Mouse (Mus musculus): ENCODE measurements around the gene Rin3.

Gene Rin3

DNA sequence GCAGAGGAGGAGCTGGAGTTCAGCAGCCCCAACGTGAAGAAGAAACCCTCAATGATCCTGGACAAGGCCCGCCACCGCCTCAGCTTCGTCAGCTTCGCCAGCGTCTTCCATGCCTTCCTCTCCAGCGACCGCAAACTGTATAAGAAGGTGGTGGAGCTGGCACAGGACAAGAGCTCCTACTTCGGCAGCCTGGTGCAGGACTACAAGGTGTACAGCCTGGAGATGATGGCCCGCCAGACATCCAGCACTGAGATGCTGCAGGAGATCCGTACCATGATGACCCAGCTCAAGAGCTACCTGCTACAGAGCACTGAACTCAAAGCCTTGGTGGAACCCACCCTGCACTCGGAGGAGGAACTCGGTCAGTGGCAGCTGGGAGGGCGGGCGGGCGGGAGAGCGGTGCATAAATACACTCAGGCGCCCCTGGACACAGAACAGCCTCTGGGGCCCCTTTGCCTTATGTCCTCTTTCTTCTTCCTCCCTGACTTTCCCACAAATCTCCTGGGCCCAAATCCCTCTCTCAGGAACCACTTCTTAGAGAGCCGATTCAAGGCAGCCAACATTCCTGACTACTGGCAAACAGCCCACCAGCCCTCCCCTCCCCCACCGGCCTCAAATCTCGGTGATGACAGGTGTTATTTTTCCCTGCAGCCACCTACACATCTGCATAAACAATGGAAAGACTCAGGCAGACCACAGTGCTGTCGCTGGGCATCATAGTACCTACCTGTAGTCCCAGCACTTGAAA, 86.8 kb downstream of the Rin3 start:
- DNase-seq (ENCODE audit: low read depth, low spot score) = no peak

DNA sequence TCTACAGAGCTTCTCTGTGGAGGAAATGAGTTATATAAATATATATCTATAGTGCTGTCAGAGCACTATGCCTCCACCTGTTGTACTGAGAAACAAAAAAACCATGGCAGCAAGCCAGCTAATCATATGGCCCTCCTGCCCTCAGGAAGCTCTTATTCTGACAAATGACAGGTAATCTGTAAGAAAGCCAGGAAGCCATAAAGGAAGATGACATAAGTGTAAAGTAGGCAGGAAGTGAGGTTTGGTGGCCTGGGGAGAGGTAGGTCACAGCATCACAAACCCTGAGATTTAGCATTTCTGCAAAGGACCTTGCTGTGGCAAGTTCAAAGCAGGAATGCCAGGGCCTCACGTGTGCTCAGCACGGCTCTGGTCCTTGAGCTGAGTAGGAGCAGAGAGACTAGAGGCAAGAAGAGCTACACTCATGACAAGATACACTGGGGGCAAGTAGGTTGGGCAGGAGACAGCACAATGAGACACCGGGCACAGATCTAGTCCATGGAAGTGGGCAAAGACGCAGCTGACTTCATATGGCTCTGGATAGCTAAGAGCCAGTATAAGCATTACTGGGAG, 88.2 kb downstream of the Rin3 start:
- no peak for DNase-seq (ENCODE audit: low read depth, low spot score)

DNA sequence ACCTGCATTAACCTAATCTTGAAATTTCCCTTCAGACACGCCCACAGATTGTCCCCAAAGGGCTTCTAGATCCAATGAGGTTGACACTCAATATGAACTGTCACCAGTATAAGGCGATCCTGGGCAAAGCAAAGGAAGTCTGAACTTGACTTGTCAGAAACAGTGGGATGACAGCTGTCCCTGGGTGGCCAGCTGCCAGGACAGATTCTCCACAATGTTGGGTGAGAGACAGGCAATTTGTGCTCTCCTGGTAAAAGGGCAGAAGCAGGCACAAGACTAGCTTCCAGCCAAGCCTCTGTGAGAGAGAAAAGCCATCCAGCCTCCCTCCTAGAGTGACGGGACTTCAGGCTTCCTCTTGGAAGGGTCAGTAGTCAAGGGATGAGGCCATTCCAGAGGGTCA, 89.5 kb downstream of the Rin3 start:
- no peak for DNase-seq (ENCODE audit: low read depth, low spot score)

DNA sequence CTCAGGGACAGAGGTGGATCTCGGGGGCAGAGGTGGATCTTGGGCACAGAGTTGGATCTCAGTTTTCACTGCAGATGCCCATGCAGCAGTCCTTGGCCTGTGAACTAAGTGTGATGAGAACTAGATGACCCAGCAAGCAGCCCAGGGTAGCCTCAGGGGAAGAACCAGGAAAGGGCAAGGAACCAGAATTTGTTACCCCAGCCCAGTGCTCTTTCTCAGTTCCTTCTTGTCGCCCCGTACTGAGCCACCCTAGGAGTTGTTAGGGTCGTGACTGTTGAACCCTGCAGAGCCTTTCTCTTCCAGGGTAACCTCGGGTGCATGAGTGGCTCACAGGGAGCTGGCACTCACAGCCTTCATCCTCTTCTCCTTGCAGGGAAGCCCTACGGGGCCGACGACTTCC, 99.3 kb downstream of the Rin3 start:
- DNase-seq (ENCODE audit: low read depth, low spot score) = no peak

DNA sequence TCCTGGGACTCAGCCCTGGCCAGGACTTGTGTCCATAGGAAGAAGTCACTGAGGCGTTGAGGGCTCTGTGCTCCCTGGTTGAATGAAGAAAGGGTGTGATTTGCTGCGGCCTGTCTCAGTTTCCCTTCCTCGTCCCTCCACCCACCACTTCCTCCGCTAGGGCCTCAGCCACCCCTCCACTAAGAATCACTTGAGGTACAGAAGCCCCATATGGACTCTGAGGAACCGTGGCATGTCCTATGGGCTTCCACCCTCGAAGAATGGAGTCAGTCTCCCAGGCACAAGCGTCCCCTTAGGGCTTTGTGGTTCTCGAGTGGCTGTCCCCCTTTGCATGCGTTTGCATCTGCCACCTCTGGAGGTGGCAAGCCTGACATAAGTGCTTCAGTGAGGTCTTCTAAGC, 100.4 kb downstream of the Rin3 start:
- DNase-seq (ENCODE audit: low read depth, low spot score) = no peak

DNA sequence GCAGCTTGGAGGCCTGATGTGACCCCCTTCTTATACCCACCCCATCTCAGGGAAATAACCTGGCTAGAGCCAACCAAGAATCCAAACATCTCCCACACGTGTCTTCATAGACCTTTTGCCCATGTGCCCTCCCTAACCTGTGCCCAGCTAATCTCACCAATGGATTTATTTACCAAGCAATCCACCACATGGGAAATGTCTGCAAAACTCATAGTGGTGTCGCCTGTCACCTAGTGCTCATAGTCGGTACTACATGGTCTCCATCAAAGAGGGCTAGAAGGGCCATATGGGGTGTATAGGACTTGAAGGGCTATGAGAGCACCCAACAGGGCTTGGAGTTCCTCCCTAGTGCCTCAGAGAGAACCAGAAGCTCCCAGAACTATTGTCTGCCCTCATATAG, 102.0 kb downstream of the Rin3 start:
- DNase-seq (ENCODE audit: low read depth, low spot score) = peak; percentile 45

DNA sequence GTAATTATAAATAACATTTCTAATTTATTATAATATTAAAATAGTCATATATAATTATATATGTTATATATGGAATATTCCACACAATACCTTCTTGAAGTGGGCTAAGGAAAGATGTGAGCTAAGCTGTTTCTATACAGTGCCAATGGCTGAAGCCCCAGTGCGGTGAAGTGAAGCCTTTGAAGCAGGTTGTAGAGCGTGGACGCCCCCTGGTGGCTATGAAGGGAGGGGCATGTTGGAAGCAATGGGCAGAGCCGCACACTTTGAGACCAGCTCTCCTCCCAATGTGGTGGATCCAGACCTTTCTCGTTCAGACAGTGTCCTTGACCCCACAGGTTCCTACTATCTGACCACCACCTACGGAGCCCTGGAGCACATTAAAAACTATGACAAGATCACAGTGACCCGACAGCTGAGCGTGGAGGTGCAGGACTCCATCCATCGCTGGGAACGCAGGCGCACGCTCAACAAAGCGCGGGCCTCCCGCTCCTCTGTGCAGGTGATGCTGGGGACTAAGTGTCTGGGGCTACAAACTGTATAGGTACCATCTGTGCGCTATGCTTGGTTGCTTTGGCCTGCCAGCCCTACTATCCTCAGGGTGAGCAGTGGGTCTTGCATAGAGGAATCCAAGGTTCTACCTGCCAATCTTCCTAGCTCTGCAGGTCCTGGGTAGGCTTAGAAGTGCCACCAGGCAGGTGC, 104.5 kb downstream of the Rin3 start:
- peak; percentile 65 for DNase-seq (ENCODE audit: low read depth, low spot score)

DNA sequence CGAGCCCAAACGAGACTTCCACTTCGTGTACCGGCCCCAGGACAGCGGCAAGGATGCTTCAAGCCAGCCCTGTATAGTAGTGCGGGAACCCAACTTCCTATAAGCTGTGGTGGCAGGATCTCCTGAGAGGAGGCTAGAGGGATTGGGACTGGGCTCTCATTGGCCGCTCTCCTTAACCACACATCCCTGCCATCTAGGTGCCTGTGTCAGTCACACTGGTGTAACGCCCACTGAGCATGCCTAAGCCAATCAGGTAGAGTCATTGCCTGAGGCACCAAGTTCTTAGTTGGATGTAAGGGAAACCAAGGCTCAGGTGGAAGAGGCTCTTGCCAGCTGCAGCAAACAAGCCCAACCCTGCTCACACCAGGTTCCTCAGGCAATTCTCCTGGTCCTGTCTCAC, 107.2 kb downstream of the Rin3 start:
- no peak for DNase-seq (ENCODE audit: low read depth, low spot score)

DNA sequence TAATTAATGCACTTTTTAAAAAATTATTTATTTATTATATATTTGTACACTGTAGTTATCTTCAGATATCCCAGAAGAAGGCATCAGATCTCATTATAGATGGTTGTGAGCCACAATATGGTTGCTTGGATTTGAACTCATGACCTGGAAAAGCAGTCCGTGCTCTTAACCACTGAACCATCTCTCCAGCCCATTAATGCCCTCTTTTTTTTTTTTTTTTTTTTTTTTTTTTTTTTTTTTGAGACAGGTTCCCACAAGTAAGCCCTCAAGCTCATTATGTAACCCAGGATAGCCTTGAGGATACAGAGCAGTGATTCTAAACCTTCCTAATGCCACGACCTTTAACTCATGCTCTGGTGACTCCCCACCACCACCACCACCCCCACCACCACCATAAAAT, 108.3 kb downstream of the Rin3 start:
- DNase-seq (ENCODE audit: low read depth, low spot score) = no peak

DNA sequence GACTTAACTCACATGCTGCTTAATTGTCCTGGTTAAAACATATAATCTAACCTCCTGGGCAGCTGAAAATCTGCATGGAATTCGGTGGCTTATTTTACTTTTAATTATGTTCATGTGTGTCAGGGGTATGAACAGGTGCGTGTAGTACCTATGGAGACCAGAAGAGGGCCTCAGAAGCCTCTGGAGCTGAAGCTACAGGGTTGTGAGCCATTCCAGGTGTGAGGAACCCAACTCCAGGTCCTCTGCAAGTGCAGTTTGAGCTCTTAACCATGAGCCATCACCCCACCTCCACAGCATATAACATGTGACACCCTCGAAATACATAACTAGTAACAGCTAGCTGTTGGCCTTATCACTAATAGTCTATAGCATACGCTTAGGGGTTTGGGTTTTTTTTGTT, 109.1 kb downstream of the Rin3 start:
- DNase-seq (ENCODE audit: low read depth, low spot score) = no peak

DNA sequence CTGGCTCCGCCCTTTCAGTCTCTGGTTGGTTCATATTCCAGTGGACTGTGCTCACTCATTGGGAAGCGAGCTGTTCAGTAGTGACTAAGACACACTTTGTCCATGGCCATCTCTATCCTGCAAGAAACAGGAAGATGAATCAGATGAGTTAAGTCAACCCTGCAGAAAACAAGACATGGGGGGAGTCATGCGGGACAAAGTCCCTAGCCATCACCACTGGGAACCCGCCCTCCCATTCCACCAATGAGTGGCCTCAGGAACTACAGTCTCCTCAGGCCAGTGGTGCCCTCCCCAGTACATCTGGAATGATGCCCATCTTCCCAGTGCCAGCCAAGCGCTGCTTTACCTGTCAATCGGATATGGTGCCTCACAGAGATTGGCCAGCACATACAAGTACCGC, 111.6 kb downstream of the Rin3 start:
- no peak for DNase-seq (ENCODE audit: low read depth, low spot score)

DNA sequence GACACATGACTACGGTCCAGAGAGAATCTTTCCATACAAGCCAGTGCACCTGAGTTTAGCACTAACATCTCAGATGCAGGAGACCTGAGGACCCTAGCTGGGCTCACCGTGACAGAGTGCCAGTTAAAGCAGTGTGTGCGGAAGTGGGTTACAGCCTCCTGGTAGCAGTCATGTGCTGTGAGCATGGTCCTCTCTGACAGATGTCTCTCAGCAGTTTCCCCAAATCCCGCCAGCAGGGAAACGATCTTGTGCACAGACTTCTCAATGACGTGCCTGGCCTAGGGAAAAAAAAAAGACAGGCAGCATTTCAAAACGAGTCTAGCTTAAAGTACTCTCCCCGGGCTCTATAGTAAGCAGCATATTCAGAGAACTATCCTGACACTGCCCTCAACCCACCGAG, 112.7 kb downstream of the Rin3 start:
- DNase-seq (ENCODE audit: low read depth, low spot score) = no peak

DNA sequence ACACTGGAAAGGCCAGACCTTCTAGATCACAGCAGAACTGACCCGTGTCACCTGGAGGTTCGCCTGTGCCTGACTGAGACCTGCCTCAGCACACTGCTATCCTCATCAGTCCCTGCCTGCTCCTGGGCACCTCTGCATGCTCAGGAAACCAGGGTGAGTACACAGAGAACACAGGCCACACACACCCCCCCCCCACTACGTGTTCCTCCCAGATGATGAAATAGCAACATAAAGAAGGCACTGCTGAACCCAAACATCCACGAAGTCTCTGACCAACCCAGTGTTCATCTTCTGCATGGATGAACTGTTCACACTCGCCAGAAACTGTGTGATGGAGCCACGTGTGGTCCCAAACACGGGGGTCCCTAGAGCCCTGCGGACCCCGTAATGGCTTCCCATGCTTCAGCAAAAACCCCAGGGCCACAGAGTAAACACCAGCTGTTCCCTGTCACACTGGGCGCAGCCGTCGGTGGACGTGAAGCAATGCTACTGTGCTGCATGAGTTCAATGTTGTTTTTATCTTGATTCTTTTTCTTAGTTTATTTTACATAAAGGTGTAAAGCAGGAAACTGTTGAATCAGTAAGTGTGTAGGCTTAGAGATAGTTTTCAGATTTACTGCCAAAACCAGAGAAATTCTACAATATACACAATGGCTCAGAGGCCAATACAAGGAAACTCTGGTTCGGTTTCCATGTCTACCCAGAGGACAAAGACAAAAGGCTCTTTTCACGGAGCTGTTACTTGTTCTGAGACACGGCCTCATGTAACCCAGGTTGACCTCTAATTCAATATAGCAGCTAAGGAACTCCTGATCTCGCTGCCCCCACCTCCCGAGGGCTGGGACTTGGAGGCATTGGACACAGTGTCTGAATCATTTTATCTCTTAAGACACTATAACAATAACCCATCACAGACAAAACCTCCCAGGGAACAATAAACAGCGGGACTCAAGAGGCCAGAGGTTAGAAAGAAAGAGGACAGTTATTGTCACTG, 113.4 kb downstream of the Rin3 start:
- no peak for DNase-seq (ENCODE audit: low read depth, low spot score)

DNA sequence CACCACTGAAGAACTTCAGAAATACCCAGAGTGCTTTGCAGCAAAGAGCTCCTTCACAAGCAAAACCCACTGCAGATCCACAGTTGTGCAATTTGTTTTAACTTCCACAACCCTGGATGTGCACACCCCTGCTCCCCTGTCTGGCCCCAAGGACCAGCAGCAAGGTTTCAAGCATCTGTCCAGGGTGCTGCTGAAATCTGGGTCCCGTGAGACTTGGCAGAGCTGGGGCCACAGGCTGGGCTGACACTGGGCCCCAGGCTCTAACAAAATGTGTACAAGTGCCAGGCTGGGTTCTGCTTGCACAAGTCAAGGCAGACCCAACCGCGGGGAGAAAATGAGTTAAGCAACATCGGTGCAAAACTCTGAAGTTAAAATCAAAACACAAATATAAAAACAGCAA, 115.7 kb downstream of the Rin3 start:
- DNase-seq (ENCODE audit: low read depth, low spot score) = no peak

DNA sequence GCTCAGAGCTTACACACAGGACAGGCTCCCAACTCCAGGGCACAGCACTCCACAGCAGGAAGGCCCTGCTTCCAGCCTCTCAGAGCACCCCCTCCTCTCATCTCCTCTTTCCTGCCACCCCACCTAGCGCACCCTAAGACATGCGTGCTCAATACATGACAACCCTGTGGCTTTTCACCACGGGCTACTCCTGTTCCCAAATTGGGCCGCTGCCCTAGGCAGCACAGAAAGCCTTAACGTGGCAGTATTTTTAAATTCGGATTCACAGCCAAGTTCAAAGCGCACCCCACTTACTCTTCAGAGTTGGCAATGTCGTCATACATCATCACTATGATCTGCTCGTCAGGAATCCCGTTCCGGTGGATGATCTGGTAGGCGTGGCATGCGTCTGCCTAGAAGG, 130.3 kb downstream of the Rin3 start:
- no peak for DNase-seq (ENCODE audit: low read depth, low spot score)

DNA sequence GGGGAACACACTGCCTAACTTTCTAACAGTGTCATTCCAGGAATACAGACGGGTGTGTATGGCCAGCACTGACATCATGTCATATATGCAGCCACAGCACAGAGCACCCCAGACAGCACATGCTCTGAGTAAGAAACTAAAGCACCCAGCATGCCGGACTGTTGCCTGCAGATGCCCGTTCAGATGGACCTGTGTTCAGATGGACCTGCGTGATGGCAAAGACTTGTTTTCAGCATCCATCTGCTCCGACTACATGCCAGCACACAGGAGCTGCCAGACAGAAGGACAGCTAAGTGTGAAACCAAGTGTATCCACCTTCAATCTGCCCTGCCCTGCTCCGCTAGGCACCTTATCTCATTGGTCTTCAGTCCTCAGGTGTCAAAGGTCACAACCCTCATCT, 131.8 kb downstream of the Rin3 start:
- DNase-seq (ENCODE audit: low read depth, low spot score) = no peak

DNA sequence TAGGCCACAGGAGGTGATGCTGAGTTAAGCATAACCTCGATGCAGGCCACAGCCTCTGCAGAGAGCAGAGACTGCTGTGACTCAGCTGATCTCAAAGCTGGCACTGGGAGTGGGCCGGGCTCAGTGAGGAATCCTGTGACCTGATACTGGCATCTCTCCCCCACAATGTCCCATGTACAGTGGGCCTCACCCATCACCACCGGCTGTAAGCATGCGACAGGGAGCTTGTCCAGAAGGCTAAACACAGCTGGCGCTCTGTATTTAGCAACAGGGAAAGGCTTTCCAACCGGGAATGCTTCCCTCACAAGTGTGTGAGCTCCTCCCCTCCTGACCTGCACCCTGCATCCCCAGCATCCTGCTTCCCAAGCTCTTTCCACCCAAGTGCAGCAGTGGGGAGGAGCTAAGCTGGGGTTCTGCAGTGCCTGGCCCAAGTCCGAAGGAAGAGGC, 133.6 kb downstream of the Rin3 start:
- no peak for DNase-seq (ENCODE audit: low read depth, low spot score)

DNA sequence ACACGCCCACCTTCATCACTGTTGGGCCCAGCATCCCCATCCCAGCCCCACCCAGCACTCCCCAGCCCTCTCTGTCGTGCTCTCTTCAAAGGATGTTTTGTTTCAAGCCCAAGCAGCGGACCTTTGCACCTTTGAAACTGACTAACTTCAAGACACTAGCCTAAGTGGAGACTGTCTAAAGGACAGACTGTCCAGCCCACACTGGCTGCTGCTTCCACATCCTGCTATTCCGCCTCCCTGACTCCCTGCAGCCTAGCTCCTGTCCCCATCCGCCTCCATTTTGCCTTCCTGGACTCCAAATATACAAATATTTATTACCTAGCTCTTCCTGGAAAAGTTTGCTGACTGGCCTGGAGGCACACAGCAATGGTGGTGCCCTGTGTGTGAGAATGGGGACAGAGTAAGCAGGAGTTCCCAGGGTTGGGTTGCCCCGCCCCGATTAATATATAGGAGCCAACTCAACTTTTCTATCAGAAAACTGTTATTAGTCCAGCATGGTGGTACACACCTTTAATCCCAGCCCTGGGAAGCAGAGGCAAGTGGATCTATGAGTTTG, 134.2 kb downstream of the Rin3 start:
- no peak for DNase-seq (ENCODE audit: low read depth, low spot score)

DNA sequence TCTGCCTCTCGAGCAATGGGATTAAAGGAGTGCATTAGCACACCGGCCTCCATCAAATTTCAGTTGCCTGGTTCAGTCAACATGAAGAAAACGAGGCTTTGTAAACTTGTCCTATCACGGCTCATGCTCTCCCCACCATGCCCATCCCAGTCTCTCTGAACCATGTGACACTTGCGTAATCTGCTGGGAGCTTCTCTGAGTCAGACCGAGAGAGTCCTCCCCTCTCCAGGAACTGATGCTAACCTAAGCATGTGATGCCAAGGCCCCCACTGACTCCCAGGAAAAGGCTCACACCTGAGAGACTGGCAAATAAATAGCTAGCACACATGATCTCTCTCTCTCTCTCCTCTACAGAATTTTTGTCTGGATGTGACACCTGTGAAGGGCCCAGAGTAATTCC, 134.9 kb downstream of the Rin3 start:
- no peak for DNase-seq (ENCODE audit: low read depth, low spot score)

DNA sequence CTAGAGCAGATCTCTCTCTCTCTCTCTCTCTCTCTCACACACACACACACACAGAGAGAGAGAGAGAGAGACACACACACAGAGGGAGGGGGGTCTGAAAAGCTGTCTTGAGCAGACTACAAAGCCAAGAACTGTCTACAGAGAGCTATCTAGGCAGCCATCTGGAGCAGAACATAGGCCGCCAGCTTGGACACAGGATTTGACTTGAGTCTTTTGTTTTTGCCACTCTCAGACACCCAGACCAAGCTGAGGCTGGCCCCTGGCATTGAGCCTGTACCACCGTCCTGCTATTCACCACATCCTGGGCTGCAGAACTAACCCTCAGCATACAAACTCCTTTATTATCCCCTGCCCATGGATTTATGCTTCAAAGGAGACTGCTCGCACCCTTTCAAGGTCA, 136.7 kb downstream of the Rin3 start:
- DNase-seq (ENCODE audit: low read depth, low spot score) = no peak

DNA sequence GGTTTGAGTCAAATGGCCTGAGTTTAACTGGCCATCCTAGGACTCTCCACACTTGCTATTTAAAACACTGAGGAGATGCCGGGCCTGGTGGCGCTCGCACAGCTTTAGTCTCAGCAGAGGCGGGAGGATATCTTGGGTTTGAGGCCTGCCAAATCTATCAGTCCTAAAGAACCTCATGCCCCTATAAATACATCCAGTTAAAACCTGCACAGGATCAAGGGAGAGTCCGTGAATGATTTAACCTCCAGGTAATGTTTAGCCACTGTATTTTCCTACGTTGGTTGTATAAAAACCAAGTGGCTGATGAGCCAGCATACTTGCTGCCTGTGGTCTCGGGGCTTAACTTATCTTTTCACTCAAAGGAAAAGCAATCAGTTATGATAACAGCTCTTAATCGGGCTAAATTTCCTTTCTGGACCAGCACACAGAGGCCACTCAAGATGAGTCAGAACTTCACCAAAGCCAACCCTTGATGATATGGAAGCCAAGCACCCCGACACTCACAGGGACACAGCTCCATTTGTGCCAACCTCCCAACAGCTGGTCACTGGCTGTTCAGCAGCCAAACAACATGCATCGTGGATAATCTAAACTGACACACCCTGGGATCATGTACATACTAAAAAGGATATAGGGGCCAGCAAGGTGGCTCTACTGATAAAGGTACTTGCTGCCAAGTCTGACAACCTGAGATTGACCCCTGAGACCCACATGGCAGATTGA, 137.5 kb downstream of the Rin3 start:
- DNase-seq (ENCODE audit: low read depth, low spot score) = no peak

Measured in retina, adult 2 months (tissue).